Mouse (Mus musculus) forebrain, embryonic 13.5 days (tissue): ENCODE measurements around the gene Stab1. TPM values are rescaled to one million over a fixed set of nuclear protein-coding genes. Genes with fewer than 3 reads are reported as not detected.

ENCODE experiments used
- ATAC-seq: fragments of 200-750 bp; cut with Nextera tagmentation; 2 replicates; pipeline ENCODE4 v1.8.0; 2017
- H3K27ac ChIP-seq: fragments of 300-500 bp; sonication (generic); 2 replicates; pipeline ENCODE4 v1.5.1; 2015; ENCODE audit warnings: inconsistent platforms, mild to moderate bottlenecking, moderate library complexity
- H3K27me3 ChIP-seq: fragments of 300-500 bp; sonication (generic); 2 replicates; pipeline ENCODE4 v1.6.1; 2015; ENCODE audit warnings: mild to moderate bottlenecking, inconsistent platforms
- H3K36me3 ChIP-seq: fragments of 300-500 bp; sonication (generic); 2 replicates; pipeline ENCODE4 v1.6.1; 2015; ENCODE audit warnings: mild to moderate bottlenecking, inconsistent platforms; ENCODE audit not compliant: poor library complexity, severe bottlenecking
- H3K4me1 ChIP-seq: fragments of 300-500 bp; sonication (generic); 2 replicates; pipeline ENCODE4 v1.6.1; 2015; ENCODE audit warnings: inconsistent platforms
- H3K4me2 ChIP-seq: fragments of 300-500 bp; sonication (generic); 2 replicates; pipeline ENCODE4 v1.6.1; 2015; ENCODE audit warnings: inconsistent platforms, mild to moderate bottlenecking, moderate library complexity
- H3K4me3 ChIP-seq: fragments of 300-500 bp; sonication (generic); 2 replicates; pipeline ENCODE4 v1.5.1; 2015; ENCODE audit warnings: mild to moderate bottlenecking, inconsistent platforms
- H3K9ac ChIP-seq: fragments of 300-500 bp; sonication (generic); 2 replicates; pipeline ENCODE4 v1.6.1; 2015; ENCODE audit warnings: mild to moderate bottlenecking, inconsistent platforms
- H3K9me3 ChIP-seq: fragments of 300-500 bp; sonication (generic); replicated peaks from 2 replicates; pipeline ENCODE4 v1.6.1; 2016; ENCODE audit warnings: inconsistent platforms
- WGBS: fragments of 180-500 bp; shearing (Covaris S2); methylation state at CpG from one replicate; pipeline ENCODE4 v1.1.7; 2015; 5-methylcytosine and 5-hydroxymethylcytosine counted together
- polyA plus RNA-seq: library from polyadenylated mRNA; unstranded; fragments of >200 nt; fragmentation: Nextera tagmentation; extraction: Ambion mirVana; gene quantifications from 2 replicates; pipeline ENCODE4 v1.2.1, GENCODE M21; 2015

Stab1 gene
- polyA plus RNA-seq, 1 experiment from 2014 or later = 16.3 TPM

- ATAC-seq = peak; percentile 78
- Histone ChIP-seq H3K9me3 (no peaks in the 10 kb centered on the region), H3K36me3 (peaks cover 32% of the 10 kb centered on the region), H3K9ac (peak overlapping the region; percentile 94), H3K4me3 (peak overlapping the region; percentile 56), H3K27me3 (peaks cover 4% of the 10 kb centered on the region; the same call in 1 of the 2 replicates), H3K4me1 (peaks cover 26% of the 10 kb centered on the region), H3K27ac (peak overlapping the region; percentile 87), H3K4me2 (peak overlapping the region; percentile 97)
- 0% methylated on average over 40 of the region's 48 CpGs for WGBS
Measured at GRCm38 (mm10) chr14:31206472-31206981, 38.1 kb upstream of the Stab1 start.

- peaks cover 4% of the 10 kb centered on the region; the same call in 1 of the 2 replicates for H3K27me3 ChIP-seq
- no peaks in the 10 kb centered on the region for H3K9me3 ChIP-seq
- H3K9ac ChIP-seq = peak overlapping the region; percentile 94
- under 1% methylated on average over 39 of the region's 39 CpGs for WGBS
- H3K27ac ChIP-seq = peak overlapping the region; percentile 87
- peak; percentile 73 for ATAC-seq
- H3K36me3 ChIP-seq = peaks cover 39% of the 10 kb centered on the region
- H3K4me3 ChIP-seq = peak overlapping the region; percentile 56
- peaks cover 26% of the 10 kb centered on the region for H3K4me1 ChIP-seq
- peak overlapping the region; percentile 97 for H3K4me2 ChIP-seq
Measured at GRCm38 (mm10) chr14:31205562-31206467, 37.4 kb upstream of the Stab1 start.

- peak overlapping the region; percentile 87 for H3K27ac ChIP-seq
- no peak for ATAC-seq
- WGBS = 15% methylated on average over 8 of the region's 8 CpGs
- H3K4me2 ChIP-seq = peak overlapping the region; percentile 97
- peak overlapping the region; percentile 94 for H3K9ac ChIP-seq
- peak overlapping the region; percentile 56 for H3K4me3 ChIP-seq
- no peaks in the 10 kb centered on the region for H3K9me3 ChIP-seq
- H3K4me1 ChIP-seq = peaks cover 26% of the 10 kb centered on the region
- peaks cover 45% of the 10 kb centered on the region for H3K36me3 ChIP-seq
- peaks cover 4% of the 10 kb centered on the region; the same call in 1 of the 2 replicates for H3K27me3 ChIP-seq
Measured at GRCm38 (mm10) chr14:31205244-31205561, 36.8 kb upstream of the Stab1 start.

GRCm38 (mm10) chr14:31204844-31205243, 36.4 kb upstream of the Stab1 start:
- Histone ChIP-seq H3K9ac (peak overlapping the region; percentile 94), H3K4me3 (peak overlapping the region; percentile 56), H3K9me3 (no peaks in the 10 kb centered on the region), H3K36me3 (peaks cover 49% of the 10 kb centered on the region), H3K4me1 (peaks cover 26% of the 10 kb centered on the region), H3K27me3 (peaks cover 4% of the 10 kb centered on the region; the same call in 1 of the 2 replicates), H3K4me2 (peak overlapping the region; percentile 97), H3K27ac (peak overlapping the region; percentile 87; the same call in 1 of the 2 replicates)
- 75% methylated on average over 4 of the region's 4 CpGs for WGBS
- no peak for ATAC-seq

- WGBS = 90% methylated on average over 3 of the region's 3 CpGs
- H3K4me3 ChIP-seq = no peak overlapping the region
- peaks cover 22% of the 10 kb centered on the region for H3K4me1 ChIP-seq
- no peak overlapping the region for H3K9ac ChIP-seq
- H3K27me3 ChIP-seq = no peaks in the 10 kb centered on the region
- H3K4me2 ChIP-seq = no peak overlapping the region
- no peak for ATAC-seq
- H3K9me3 ChIP-seq = no peaks in the 10 kb centered on the region
- H3K36me3 ChIP-seq = peaks cover 82% of the 10 kb centered on the region
- H3K27ac ChIP-seq = no peak overlapping the region
Measured at GRCm38 (mm10) chr14:31200038-31200437, 31.6 kb upstream of the Stab1 start.

- Histone ChIP-seq H3K9ac (no peak overlapping the region), H3K4me3 (no peak overlapping the region), H3K4me2 (no peak overlapping the region), H3K9me3 (no peaks in the 10 kb centered on the region), H3K27ac (no peak overlapping the region), H3K36me3 (peaks cover 85% of the 10 kb centered on the region), H3K27me3 (no peaks in the 10 kb centered on the region), H3K4me1 (peaks cover 21% of the 10 kb centered on the region)
- 92% methylated on average over 7 of the region's 7 CpGs for WGBS
- ATAC-seq = no peak
Measured at GRCm38 (mm10) chr14:31199599-31199998, 31.2 kb upstream of the Stab1 start.

- Histone ChIP-seq H3K27me3 (no peaks in the 10 kb centered on the region), H3K4me2 (no peak overlapping the region), H3K9me3 (no peaks in the 10 kb centered on the region), H3K9ac (no peak overlapping the region), H3K36me3 (peaks cover 84% of the 10 kb centered on the region), H3K4me1 (peaks cover 12% of the 10 kb centered on the region; the same call in 1 of the 2 replicates), H3K27ac (0 out of 2 replicates have a peak overlapping the region, but pooled peaks have one; percentile 12), H3K4me3 (no peak overlapping the region)
- no peak for ATAC-seq
- 74% methylated on average over 16 of the region's 16 CpGs for WGBS
Measured at GRCm38 (mm10) chr14:31197547-31198516, 29.4 kb upstream of the Stab1 start.

GRCm38 (mm10) chr14:31195968-31196367, 27.5 kb upstream of the Stab1 start:
- Histone ChIP-seq H3K36me3 (peaks cover 84% of the 10 kb centered on the region), H3K4me3 (no peak overlapping the region), H3K4me2 (no peak overlapping the region), H3K4me1 (peaks cover 12% of the 10 kb centered on the region; the same call in 1 of the 2 replicates), H3K9me3 (no peaks in the 10 kb centered on the region), H3K27me3 (no peaks in the 10 kb centered on the region), H3K27ac (no peak overlapping the region), H3K9ac (no peak overlapping the region)
- ATAC-seq = no peak

GRCm38 (mm10) chr14:31195521-31195920, 27.1 kb upstream of the Stab1 start:
- Histone ChIP-seq H3K36me3 (peaks cover 84% of the 10 kb centered on the region), H3K27me3 (no peaks in the 10 kb centered on the region), H3K4me3 (no peak overlapping the region), H3K4me1 (peaks cover 12% of the 10 kb centered on the region; the same call in 1 of the 2 replicates), H3K9ac (no peak overlapping the region), H3K4me2 (no peak overlapping the region), H3K9me3 (no peaks in the 10 kb centered on the region), H3K27ac (no peak overlapping the region)
- 98% methylated on average over 4 of the region's 4 CpGs for WGBS
- ATAC-seq = no peak

- no peak for ATAC-seq
- Histone ChIP-seq H3K4me3 (no peak overlapping the region), H3K9me3 (no peaks in the 10 kb centered on the region), H3K27ac (no peak overlapping the region), H3K4me1 (peaks cover 12% of the 10 kb centered on the region; the same call in 1 of the 2 replicates), H3K36me3 (peaks cover 84% of the 10 kb centered on the region), H3K27me3 (no peaks in the 10 kb centered on the region), H3K9ac (no peak overlapping the region), H3K4me2 (no peak overlapping the region)
- 88% methylated on average over 14 of the region's 14 CpGs for WGBS
Measured at GRCm38 (mm10) chr14:31194891-31195513, 26.6 kb upstream of the Stab1 start.

GRCm38 (mm10) chr14:31194441-31194840, 26.0 kb upstream of the Stab1 start:
- 98% methylated on average over 2 of the region's 2 CpGs for WGBS
- Histone ChIP-seq H3K4me2 (no peak overlapping the region), H3K36me3 (peaks cover 84% of the 10 kb centered on the region), H3K27ac (no peak overlapping the region), H3K9me3 (no peaks in the 10 kb centered on the region), H3K27me3 (no peaks in the 10 kb centered on the region), H3K9ac (no peak overlapping the region), H3K4me1 (peaks cover 12% of the 10 kb centered on the region; the same call in 1 of the 2 replicates), H3K4me3 (no peak overlapping the region)
- no peak for ATAC-seq
